Mouse (Mus musculus) ES-E14 (cell line): ENCODE results near the gene Barx1. TPM values are rescaled to one million over a fixed set of nuclear protein-coding genes. Genes with fewer than 3 reads are reported as not detected.

ENCODE experiments used
- DNase-seq: peaks from one replicate; pipeline ENCODE4 v3.0.0-alpha.2; 2013; ENCODE audit warnings: low read depth, low spot score
- H3K27ac ChIP-seq: 2 replicates; pipeline ENCODE4 v1.5.1; 2012; ENCODE audit warnings: low read depth, mild to moderate bottlenecking, low read length, moderate library complexity, mixed read lengths; ENCODE audit not compliant: poor library complexity, insufficient read depth, severe bottlenecking
- H3K36me3 ChIP-seq: 2 replicates; pipeline ENCODE4 v1.6.1; 2012; ENCODE audit warnings: mild to moderate bottlenecking, low read length, moderate library complexity, mixed read lengths; ENCODE audit not compliant: control insufficient read depth, poor library complexity, insufficient read depth, severe bottlenecking
- H3K4me1 ChIP-seq, 2 experiments: fragments of 150-350 bp in 1 of 2; sonication (generic) in 1 of 2; 2 replicates each; pipeline ENCODE4 v1.6.1; 2012; ENCODE audit warnings: low read length in 2 of 2, mild to moderate bottlenecking in 1 of 2, mixed read lengths in 1 of 2; ENCODE audit not compliant: control insufficient read depth in 2 of 2, insufficient read depth in 2 of 2, poor library complexity in 1 of 2
- H3K4me3 ChIP-seq, 2 experiments: fragments of 150-350 bp in 1 of 2; sonication (generic) in 1 of 2; 2 replicates each; pipeline ENCODE4 v1.5.1; 2012; ENCODE audit warnings: low read length in 2 of 2, low read depth in 1 of 2, mild to moderate bottlenecking in 1 of 2, mixed read lengths in 1 of 2; ENCODE audit not compliant: insufficient read depth in 1 of 2, poor library complexity in 1 of 2, severe bottlenecking in 1 of 2
- H3K9ac ChIP-seq: 2 replicates; pipeline ENCODE4 v1.6.1; 2012; ENCODE audit warnings: low read depth, mild to moderate bottlenecking, low read length, mixed read lengths; ENCODE audit not compliant: poor library complexity, insufficient read depth, severe bottlenecking
- H3K9me3 ChIP-seq: fragments of 150-350 bp; sonication (generic); 2 replicates; pipeline ENCODE4 v1.6.1; 2012; ENCODE audit warnings: low read depth, mild to moderate bottlenecking, low read length; ENCODE audit not compliant: control insufficient read depth, insufficient read depth
- CHD2 ChIP-seq: IDR thresholded peaks from 2 replicates; pipeline ENCODE4 v1.6.1; 2014; ENCODE audit warnings: mild to moderate bottlenecking, low read depth, low read length, inconsistent platforms
- HCFC1 ChIP-seq: IDR thresholded peaks from 2 replicates; pipeline ENCODE4 v1.6.1; 2012; ENCODE audit warnings: low read length, inconsistent platforms, borderline replicate concordance; ENCODE audit not compliant: insufficient read depth
- MAFK ChIP-seq: IDR thresholded peaks from 2 replicates; pipeline ENCODE4 v1.6.1; 2014; ENCODE audit warnings: mild to moderate bottlenecking, low read depth, low read length, inconsistent platforms; ENCODE audit not compliant: insufficient read depth
- ZC3H11A ChIP-seq: IDR thresholded peaks from 2 replicates; pipeline ENCODE4 v1.6.1; 2012; ENCODE audit warnings: low read depth, mild to moderate bottlenecking, inconsistent platforms, low read length, borderline replicate concordance
- ZNF384 ChIP-seq: IDR thresholded peaks from 2 replicates; pipeline ENCODE4 v1.6.1; 2012; ENCODE audit warnings: low read depth, low read length, inconsistent platforms
- in situ Hi-C, 2 experiments: fragments of 600-800 bp; cut with MboI; formaldehyde crosslinking; loops; one replicate each; pipeline ENCODE4 v1.15.1; 2025; ENCODE audit warnings: low sequenced_read_pairs in 2 of 2, inconsistent platforms in 1 of 2; ENCODE audit not compliant: unreplicated experiment in 2 of 2
- total RNA-seq: library from RNA; depleted of rRNA; stranded (reverse); fragments of 300-350 nt; gene quantifications from 2 replicates; pipeline ENCODE4 v1.2.3, GENCODE M21; 2012

Gene Barx1
- total RNA-seq, 1 experiment, result 2.4 TPM

GRCm38 (mm10) chr13:48658588-48659253, 4.1 kb upstream of the Barx1 start:
- no peak overlapping the region for H3K4me3 ChIP-seq
- H3K36me3 ChIP-seq, result no peaks in the 10 kb centered on the region
- H3K9ac ChIP-seq, result no peak overlapping the region
- H3K27ac ChIP-seq, result no peak overlapping the region
- peaks cover 0 to 2% of the 10 kb centered on the region in 2 experiments; a peak in 1 of 4 replicates for H3K4me1 ChIP-seq
- no peaks in the 10 kb centered on the region for H3K9me3 ChIP-seq
- no peak for DNase-seq
- TF ChIP-seq HCFC1 (no peak), CHD2 (no peak), ZC3H11A (no peak), MAFK (no peak), ZNF384 (no peak)
- in situ Hi-C loops, result loop anchor here (10.0 to 25.0 kb wide), 5 partner anchors 136 to 504 kb away; no protein-coding TSS in a partner anchor

GRCm38 (mm10) chr13:48659254-48660220, 3.3 kb upstream of the Barx1 start:
- Histone ChIP-seq H3K4me3 (peak overlapping the region in 1 of 2 experiments; percentile 20; a peak in 1 of 4 replicates), H3K27ac (no peak overlapping the region), H3K9me3 (no peaks in the 10 kb centered on the region), H3K4me1 (peaks cover 0 to 2% of the 10 kb centered on the region in 2 experiments; a peak in 1 of 4 replicates), H3K9ac (no peak overlapping the region), H3K36me3 (no peaks in the 10 kb centered on the region)
- in situ Hi-C loops, result loop anchor here (10.0 to 25.0 kb wide), 5 partner anchors 135 to 503 kb away; no protein-coding TSS in a partner anchor
- DNase-seq, result no peak
- no peak for TF ChIP-seq MAFK
- TF ChIP-seq ZC3H11A, result no peak
- TF ChIP-seq CHD2, result no peak
- TF ChIP-seq ZNF384, result no peak
- no peak for TF ChIP-seq HCFC1

- Histone ChIP-seq H3K4me1 (peaks cover 0 to 2% of the 10 kb centered on the region in 2 experiments; a peak in 1 of 4 replicates), H3K9ac (no peak overlapping the region), H3K4me3 (no peak overlapping the region; a peak in 1 of 4 replicates), H3K36me3 (no peaks in the 10 kb centered on the region), H3K9me3 (no peaks in the 10 kb centered on the region), H3K27ac (no peak overlapping the region)
- TF ChIP-seq MAFK (no peak), HCFC1 (no peak), ZNF384 (no peak), CHD2 (no peak), ZC3H11A (no peak)
- in situ Hi-C loops, result loop anchor here in 1 of 2 experiments (25.0 kb wide), 2 partner anchors 352 to 502 kb away; no protein-coding TSS in a partner anchor
- DNase-seq, result no peak
These were observed 2.5 kb upstream of the Barx1 start for GRCm38 (mm10) chr13:48660221-48660734.

- Histone ChIP-seq H3K4me3 (no peak overlapping the region), H3K27ac (no peak overlapping the region), H3K9ac (no peak overlapping the region), H3K9me3 (no peaks in the 10 kb centered on the region), H3K36me3 (no peaks in the 10 kb centered on the region), H3K4me1 (peaks cover 0 to 3% of the 10 kb centered on the region in 2 experiments; a peak in 1 of 4 replicates)
- TF ChIP-seq MAFK, result no peak
- no peak for TF ChIP-seq ZC3H11A
- TF ChIP-seq ZNF384, result no peak
- TF ChIP-seq HCFC1, result no peak
- no peak for TF ChIP-seq CHD2
- in situ Hi-C loops, result loop anchor here in 1 of 2 experiments (25.0 kb wide), 2 partner anchors 352 to 502 kb away; no protein-coding TSS in a partner anchor
- DNase-seq, result no peak
These were observed 2.1 kb upstream of the Barx1 start for GRCm38 (mm10) chr13:48660741-48661140.
